Mouse (Mus musculus) lung, embryonic 16.5 days (tissue): ENCODE measurements at regions not wholly inside any gene's neighbourhood (a gene's known extent, or its start where the extent isn't known, plus 50 kb on each side); places are given as distances from the start of the nearest gene placed in this dataset.

ENCODE experiments used
- ATAC-seq: fragments of 200-750 bp; cut with Nextera tagmentation; 2 replicates; pipeline ENCODE4 v1.8.0; 2017; ENCODE audit warnings: low read depth, mild to moderate bottlenecking, moderate library complexity
- H3K27ac ChIP-seq: fragments of 300-500 bp; sonication (generic); 2 replicates; pipeline ENCODE4 v1.5.1; 2014; ENCODE audit warnings: mild to moderate bottlenecking, control low read depth, low read length
- H3K27me3 ChIP-seq: fragments of 300-500 bp; sonication (generic); 2 replicates; pipeline ENCODE4 v1.6.1; 2014; ENCODE audit warnings: low read depth, low read length, mixed read lengths; ENCODE audit not compliant: control insufficient read depth, insufficient read depth
- H3K36me3 ChIP-seq: fragments of 300-500 bp; sonication (generic); 2 replicates; pipeline ENCODE4 v1.6.1; 2014; ENCODE audit warnings: low read length; ENCODE audit not compliant: control insufficient read depth, insufficient read depth
- H3K4me1 ChIP-seq: fragments of 300-500 bp; sonication (generic); replicated peaks from 2 replicates; pipeline ENCODE4 v1.6.1; 2014; ENCODE audit warnings: low read length, mixed read lengths; ENCODE audit not compliant: control insufficient read depth, insufficient read depth
- H3K4me2 ChIP-seq: fragments of 300-500 bp; sonication (generic); 2 replicates; pipeline ENCODE4 v1.6.1; 2014; ENCODE audit warnings: low read depth, low read length, control low read depth
- H3K4me3 ChIP-seq: fragments of 300-500 bp; sonication (generic); 2 replicates; pipeline ENCODE4 v1.5.1; 2014; ENCODE audit warnings: mild to moderate bottlenecking, low read length, control low read depth
- H3K9ac ChIP-seq: fragments of 300-500 bp; sonication (generic); 2 replicates; pipeline ENCODE4 v1.6.1; 2014; ENCODE audit warnings: low read length, control low read depth
- H3K9me3 ChIP-seq: fragments of 300-500 bp; sonication (generic); 2 replicates; pipeline ENCODE4 v1.6.1; 2016; ENCODE audit warnings: low read length; ENCODE audit not compliant: control insufficient read depth
- WGBS: fragments of 180-500 bp; shearing (Covaris S2); extraction: QIAGEN DNeasy Blood & Tissue Kit; methylation state at CpG from one replicate; pipeline ENCODE4 v1.1.7; 2014; 5-methylcytosine and 5-hydroxymethylcytosine counted together

DNA sequence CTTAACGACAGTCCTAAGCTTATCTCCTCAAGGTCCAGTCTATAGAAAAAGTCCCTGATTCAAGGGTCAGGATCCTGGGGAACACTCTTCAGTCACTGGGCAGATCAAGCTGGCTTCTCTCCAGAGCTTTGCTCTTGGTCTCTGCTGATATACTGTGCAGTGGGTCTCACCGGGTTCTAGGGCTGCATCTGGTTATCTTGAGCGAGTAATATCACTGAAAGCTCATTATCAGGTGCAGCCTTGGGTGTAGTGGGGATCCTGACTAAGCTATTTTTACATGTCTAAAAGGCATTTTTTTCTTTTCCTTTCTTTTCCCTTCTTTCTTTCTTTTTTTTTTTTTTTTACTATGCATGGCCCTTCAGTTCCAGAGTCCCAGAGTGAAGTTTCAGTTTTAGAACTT lies 84.1 kb upstream of the Plcl2 start:
- Histone ChIP-seq H3K4me1 (no peaks in the 10 kb centered on the region), H3K27ac (no peak overlapping the region), H3K9ac (no peak overlapping the region), H3K4me3 (no peak overlapping the region), H3K9me3 (0 out of 2 replicates have a peak, but pooled peaks cover 2% of the 10 kb centered on the region), H3K4me2 (no peak overlapping the region), H3K36me3 (no peaks in the 10 kb centered on the region), H3K27me3 (no peaks in the 10 kb centered on the region)
- WGBS = 88% methylated on average over 3 of the region's 3 CpGs
- ATAC-seq = no peak

DNA sequence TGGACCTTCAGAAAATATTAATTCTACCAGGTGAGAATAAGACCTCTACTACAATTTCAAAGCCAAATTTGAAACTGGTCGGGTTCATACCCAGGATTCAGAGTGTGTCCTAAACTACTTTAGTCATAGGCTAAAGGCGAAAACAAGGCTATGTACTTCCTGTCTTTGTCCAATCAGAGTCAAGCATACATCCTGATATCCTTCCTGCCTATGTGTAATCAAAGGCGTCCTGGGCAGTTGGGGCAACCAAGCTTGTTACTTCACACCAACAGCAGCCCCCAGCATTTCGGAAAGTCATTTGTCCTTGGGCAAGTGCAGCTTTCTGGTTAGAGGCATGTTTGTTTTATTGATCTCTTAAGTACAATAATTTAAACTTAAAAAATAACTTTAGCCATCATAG lies 83.7 kb upstream of the Plcl2 start:
- no peaks in the 10 kb centered on the region for H3K36me3 ChIP-seq
- ATAC-seq = no peak
- no peak overlapping the region for H3K4me3 ChIP-seq

DNA sequence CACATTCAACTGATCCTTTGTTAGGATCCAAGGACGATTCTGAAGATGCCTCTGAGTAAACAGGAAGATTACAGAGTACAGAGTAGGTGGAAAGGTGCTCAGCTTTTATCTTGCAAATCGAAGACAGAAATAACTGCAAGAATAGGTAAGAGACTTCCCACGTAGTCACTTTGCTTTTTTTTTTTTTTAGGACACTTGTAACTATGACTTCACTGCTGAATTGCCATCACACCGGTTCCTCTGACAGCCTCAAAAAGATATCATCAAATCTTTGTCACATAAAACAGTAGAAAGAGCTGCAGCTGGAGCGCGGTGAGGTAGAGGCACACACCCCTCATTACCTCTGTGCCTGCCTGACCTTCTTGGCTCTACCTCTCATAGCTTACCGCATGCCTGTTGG lies 83.1 kb upstream of the Plcl2 start:
- H3K36me3 ChIP-seq = no peaks in the 10 kb centered on the region
- no peak for ATAC-seq
- no peaks in the 10 kb centered on the region for H3K27me3 ChIP-seq
- H3K4me2 ChIP-seq = no peak overlapping the region
- no peak overlapping the region for H3K4me3 ChIP-seq
- no peak overlapping the region for H3K27ac ChIP-seq
- 0 out of 2 replicates have a peak, but pooled peaks cover 2% of the 10 kb centered on the region for H3K9me3 ChIP-seq
- H3K4me1 ChIP-seq = no peaks in the 10 kb centered on the region
- WGBS = 66% methylated on average over 7 of the region's 7 CpGs
- no peak overlapping the region for H3K9ac ChIP-seq

More for the DNA sequence above, 83.7 kb upstream of the Plcl2 start:
- H3K4me1 ChIP-seq = no peaks in the 10 kb centered on the region
- no peak overlapping the region for H3K9ac ChIP-seq
- 0 out of 2 replicates have a peak, but pooled peaks cover 2% of the 10 kb centered on the region for H3K9me3 ChIP-seq
- no peak overlapping the region for H3K4me2 ChIP-seq
- WGBS = 72% methylated on average over 4 of the region's 4 CpGs
- no peaks in the 10 kb centered on the region for H3K27me3 ChIP-seq
- H3K27ac ChIP-seq = no peak overlapping the region

DNA sequence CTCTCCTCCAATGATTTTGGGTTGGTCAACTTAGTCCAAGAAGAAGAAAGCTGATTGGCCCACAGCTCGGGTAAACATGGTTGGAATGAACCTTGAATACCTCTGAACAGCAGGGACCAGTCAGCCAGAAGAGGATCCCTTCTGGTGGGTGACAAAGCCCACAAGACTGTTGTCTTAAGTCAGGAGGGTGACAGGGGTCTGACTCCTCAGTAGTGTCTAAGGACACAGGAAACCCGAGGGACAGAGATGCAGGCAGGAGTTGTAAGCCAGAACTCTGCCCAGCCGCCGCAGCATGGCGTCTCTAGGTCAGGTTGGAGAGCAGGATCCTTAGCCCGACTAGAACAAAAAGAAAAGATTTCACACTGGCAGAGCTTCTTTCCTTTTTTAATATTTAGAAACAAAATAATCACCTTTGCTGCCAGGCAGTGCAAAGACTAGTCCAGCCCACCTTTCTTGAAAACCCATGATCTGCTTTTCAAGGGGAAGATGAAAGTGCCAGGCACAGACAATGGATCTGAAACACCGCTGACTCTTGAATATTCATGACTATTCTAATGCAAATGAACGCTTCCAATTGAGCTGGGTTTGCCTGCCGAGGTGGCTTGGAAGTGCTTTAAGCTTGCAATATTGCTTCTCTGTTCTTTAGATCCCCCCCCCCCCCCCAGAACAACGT lies 81.7 kb upstream of the Plcl2 start:
- Histone ChIP-seq H3K4me3 (no peak overlapping the region), H3K36me3 (no peaks in the 10 kb centered on the region), H3K4me1 (no peaks in the 10 kb centered on the region), H3K4me2 (no peak overlapping the region), H3K27me3 (no peaks in the 10 kb centered on the region), H3K9ac (no peak overlapping the region), H3K9me3 (0 out of 2 replicates have a peak, but pooled peaks cover 2% of the 10 kb centered on the region), H3K27ac (no peak overlapping the region)
- WGBS = 37% methylated on average over 10 of the region's 10 CpGs
- no peak for ATAC-seq

DNA sequence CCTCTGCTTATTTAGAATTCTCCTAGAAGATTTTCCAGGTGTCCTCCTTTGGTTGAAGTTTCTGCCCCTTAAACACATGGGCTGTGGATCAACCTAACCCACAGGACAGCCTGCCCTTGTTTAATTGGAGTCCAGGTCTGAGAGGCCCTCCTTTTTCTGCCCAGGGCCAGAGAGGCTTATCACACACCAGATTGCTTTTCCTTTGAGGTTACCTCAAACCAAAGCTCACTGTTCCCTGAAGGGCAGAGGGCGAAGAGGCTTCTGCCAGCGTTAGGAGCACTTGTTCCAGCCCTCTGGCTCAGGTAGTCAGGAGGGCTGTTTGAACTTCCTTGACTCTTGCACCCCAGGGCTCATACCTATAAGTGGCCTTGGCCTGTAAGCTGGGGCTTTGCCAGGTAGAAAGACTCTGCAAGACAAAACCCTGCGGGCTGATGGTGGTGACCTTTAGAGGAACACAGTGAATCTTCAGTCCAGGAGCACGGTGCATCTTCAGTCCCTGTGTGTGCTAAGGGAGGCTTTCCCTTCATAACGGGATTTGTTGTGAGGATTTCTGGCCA lies 81.1 kb upstream of the Plcl2 start:
- 64% methylated on average over 5 of the region's 5 CpGs for WGBS
- no peak overlapping the region for H3K4me3 ChIP-seq

DNA sequence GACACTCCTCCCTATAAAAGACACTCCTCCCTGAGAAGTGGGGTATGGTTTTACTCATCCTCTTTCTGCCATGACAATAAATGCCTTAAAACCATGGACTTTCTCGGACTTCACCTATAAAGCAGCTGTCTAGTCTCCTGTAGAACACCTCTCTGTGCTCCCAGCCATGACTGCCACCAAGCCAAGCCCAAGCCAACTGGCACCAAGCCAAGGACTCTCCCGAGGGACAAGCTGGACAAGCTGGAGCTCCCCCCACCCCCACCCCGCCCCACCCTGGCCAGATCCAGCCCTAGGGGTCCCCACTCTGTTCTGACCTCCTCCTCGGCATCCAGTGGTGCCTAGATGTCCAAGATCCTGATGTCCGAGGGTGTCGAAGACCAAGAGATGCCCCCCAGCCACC lies 76.6 kb upstream of the Plcl2 start:
- Histone ChIP-seq H3K9ac (no peak overlapping the region), H3K4me2 (no peak overlapping the region), H3K27ac (no peak overlapping the region), H3K4me3 (no peak overlapping the region), H3K9me3 (no peaks in the 10 kb centered on the region), H3K4me1 (no peaks in the 10 kb centered on the region), H3K36me3 (no peaks in the 10 kb centered on the region), H3K27me3 (no peaks in the 10 kb centered on the region)
- no peak for ATAC-seq
- WGBS = 69% methylated on average over 6 of the region's 6 CpGs

More for the DNA sequence above, 81.1 kb upstream of the Plcl2 start:
- Histone ChIP-seq H3K9me3 (0 out of 2 replicates have a peak, but pooled peaks cover 2% of the 10 kb centered on the region), H3K36me3 (no peaks in the 10 kb centered on the region), H3K4me1 (no peaks in the 10 kb centered on the region), H3K4me2 (no peak overlapping the region), H3K9ac (no peak overlapping the region), H3K27ac (no peak overlapping the region), H3K27me3 (no peaks in the 10 kb centered on the region)
- no peak for ATAC-seq

DNA sequence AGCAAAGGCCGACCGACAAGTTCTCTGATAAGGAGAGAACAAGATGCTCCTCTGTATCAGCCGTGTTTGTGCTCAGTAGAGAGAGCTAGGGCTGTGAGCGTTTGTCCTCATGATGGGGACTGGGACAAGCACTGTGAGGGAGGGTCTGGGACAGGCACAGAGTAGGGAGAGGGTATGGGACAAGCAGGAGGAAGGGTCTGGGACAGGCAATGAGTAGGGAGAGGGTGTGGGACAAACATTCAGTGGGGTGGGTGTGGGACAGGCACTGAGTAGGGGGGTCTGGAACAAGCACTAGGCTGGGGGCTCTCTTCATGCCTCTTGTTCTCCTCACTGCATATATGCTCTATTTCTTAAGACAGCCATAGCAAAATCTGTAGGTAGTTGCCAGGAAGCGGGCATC lies 70.2 kb upstream of the Plcl2 start:
- H3K9me3 ChIP-seq = no peaks in the 10 kb centered on the region
- no peaks in the 10 kb centered on the region for H3K36me3 ChIP-seq
- no peak overlapping the region for H3K4me2 ChIP-seq
- no peak overlapping the region for H3K27ac ChIP-seq
- no peak overlapping the region for H3K4me3 ChIP-seq
- ATAC-seq = peak; percentile 28; the same call in 1 of the 2 replicates
- 61% methylated on average over 5 of the region's 5 CpGs for WGBS
- H3K4me1 ChIP-seq = no peaks in the 10 kb centered on the region; the same call in 1 of the 2 replicates
- H3K27me3 ChIP-seq = no peaks in the 10 kb centered on the region
- no peak overlapping the region for H3K9ac ChIP-seq

DNA sequence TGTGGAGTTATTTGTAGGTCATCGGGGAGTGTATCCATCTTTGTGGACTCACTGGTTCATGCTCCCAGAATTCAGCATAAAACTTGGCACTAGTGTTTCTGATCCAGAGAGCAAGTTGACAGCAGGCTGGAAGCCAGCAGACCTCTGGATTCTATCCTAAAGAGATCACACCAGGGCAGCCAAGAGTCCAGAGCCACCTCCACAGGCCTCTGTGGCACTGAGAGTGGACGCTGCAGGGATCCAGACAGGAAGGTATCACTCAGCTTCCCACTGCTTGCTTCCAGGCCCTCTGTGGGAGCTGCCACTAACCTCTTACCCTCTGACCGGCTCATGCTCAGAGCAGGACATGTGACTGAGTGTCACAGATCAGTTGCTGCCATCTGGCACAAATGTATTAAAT lies 69.8 kb upstream of the Plcl2 start:
- Histone ChIP-seq H3K27me3 (no peaks in the 10 kb centered on the region), H3K27ac (no peak overlapping the region), H3K4me2 (no peak overlapping the region), H3K36me3 (no peaks in the 10 kb centered on the region), H3K4me3 (no peak overlapping the region), H3K4me1 (no peaks in the 10 kb centered on the region; the same call in 1 of the 2 replicates), H3K9me3 (no peaks in the 10 kb centered on the region), H3K9ac (no peak overlapping the region)
- 49% methylated on average over 3 of the region's 3 CpGs for WGBS
- ATAC-seq = peak; percentile 64

DNA sequence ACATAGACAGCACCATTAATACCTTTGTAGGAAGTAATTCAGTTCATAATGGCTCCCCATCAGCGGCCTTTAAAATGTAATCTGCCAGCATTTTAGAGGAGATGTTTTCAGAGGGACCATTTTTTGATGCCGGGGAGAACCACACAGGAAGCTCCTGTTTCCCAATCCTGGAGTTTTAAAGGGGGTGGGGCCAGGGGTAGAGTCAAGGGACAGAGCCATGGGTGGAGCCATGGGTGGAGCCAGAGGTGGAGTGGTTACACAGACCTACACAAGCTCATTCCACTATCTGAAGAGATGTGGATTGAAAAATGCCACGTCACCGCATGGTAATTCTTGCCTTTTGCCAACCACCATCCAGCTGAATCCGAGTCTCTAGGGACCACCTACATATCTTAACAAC lies 67.1 kb upstream of the Plcl2 start:
- Histone ChIP-seq H3K4me1 (no peaks in the 10 kb centered on the region; the same call in 1 of the 2 replicates), H3K27ac (no peak overlapping the region), H3K9ac (no peak overlapping the region), H3K4me2 (no peak overlapping the region), H3K9me3 (no peaks in the 10 kb centered on the region), H3K36me3 (no peaks in the 10 kb centered on the region), H3K4me3 (no peak overlapping the region), H3K27me3 (no peaks in the 10 kb centered on the region)
- no peak for ATAC-seq
- WGBS = 85% methylated on average over 5 of the region's 5 CpGs
